Mouse (Mus musculus) MEL (cell line): ENCODE data around the gene Psap. TPM values are rescaled to one million over a fixed set of nuclear protein-coding genes. Genes with fewer than 3 reads are reported as not detected.

Source experiments
- DNase-seq: peaks from one replicate; pipeline ENCODE4 v3.0.0; 2011; ENCODE audit warnings: low read depth, low spot score
- H3K27ac ChIP-seq: 2 replicates; pipeline ENCODE4 v1.5.1; 2012; ENCODE audit warnings: low read depth, mild to moderate bottlenecking, control low read depth, low read length, moderate library complexity; ENCODE audit not compliant: control insufficient read depth
- H3K27me3 ChIP-seq, 2 experiments: fragments of 150-350 bp in 1 of 2; sonication (generic) in 1 of 2; 2 replicates each; pipeline ENCODE4 v1.6.1; 2012; ENCODE audit warnings: low read length in 2 of 2, mild to moderate bottlenecking in 2 of 2, improper control_type of control experiment in 1 of 2, moderate library complexity in 1 of 2; ENCODE audit not compliant: insufficient read depth in 2 of 2, control insufficient read depth in 1 of 2
- H3K36me3 ChIP-seq, 2 experiments: 2 replicates each; pipeline ENCODE4 v1.6.1; 2012 to 2014; ENCODE audit warnings: low read length in 2 of 2, improper control_type of control experiment in 1 of 2, inconsistent platforms in 1 of 2, mild to moderate bottlenecking in 1 of 2; ENCODE audit not compliant: insufficient read depth in 2 of 2, control insufficient read depth in 1 of 2
- H3K4me1 ChIP-seq, 2 experiments: fragments of 150-350 bp in 1 of 2; sonication (generic) in 1 of 2; 2 replicates each; pipeline ENCODE4 v1.6.1; 2012; ENCODE audit warnings: low read length in 2 of 2, improper control_type of control experiment in 1 of 2, mild to moderate bottlenecking in 1 of 2; ENCODE audit not compliant: insufficient read depth in 2 of 2, control insufficient read depth in 1 of 2
- H3K4me3 ChIP-seq, 2 experiments: fragments of 150-350 bp in 1 of 2; sonication (generic) in 1 of 2; 2 replicates each; pipeline ENCODE4 v1.5.1; 2012; ENCODE audit warnings: low read depth in 2 of 2, low read length in 2 of 2, mild to moderate bottlenecking in 2 of 2, moderate library complexity in 2 of 2, control low read depth in 1 of 2, improper control_type of control experiment in 1 of 2; ENCODE audit not compliant: control insufficient read depth in 1 of 2, insufficient read depth in 1 of 2
- H3K79me2 ChIP-seq: 2 replicates; pipeline ENCODE4 v1.6.1; 2012; ENCODE audit warnings: mild to moderate bottlenecking, low read length, moderate library complexity; ENCODE audit not compliant: control insufficient read depth, poor library complexity, insufficient read depth
- H3K9ac ChIP-seq: 2 replicates; pipeline ENCODE4 v1.6.1; 2012; ENCODE audit warnings: low read depth, mild to moderate bottlenecking, control low read depth, low read length, moderate library complexity; ENCODE audit not compliant: control insufficient read depth, poor library complexity, severe bottlenecking
- H3K9me3 ChIP-seq: fragments of 150-350 bp; sonication (generic); replicated peaks from 2 replicates; pipeline ENCODE4 v1.6.1; 2012; ENCODE audit warnings: mild to moderate bottlenecking, low read length, improper control_type of control experiment, moderate library complexity; ENCODE audit not compliant: insufficient read depth
- CTCF ChIP-seq, 3 experiments: IDR thresholded peaks in 2 of 3; conservative IDR thresholded peaks in 1 of 3; 2 replicates each; pipeline ENCODE4 v1.5.1; 2011 to 2012; ENCODE audit warnings: low read length in 3 of 3, low read depth in 2 of 3, mild to moderate bottlenecking in 2 of 3, improper control_type of control experiment in 1 of 3, inconsistent platforms in 1 of 3, mixed read lengths in 1 of 3, moderate library complexity in 1 of 3; ENCODE audit not compliant: control insufficient read depth in 1 of 3, insufficient read depth in 1 of 3, poor library complexity in 1 of 3, severe bottlenecking in 1 of 3
- E2F4 ChIP-seq: IDR thresholded peaks from 2 replicates; pipeline ENCODE4 v1.6.1; 2011; ENCODE audit warnings: low read depth, low read length, improper control_type of control experiment, borderline replicate concordance
- ELF1 ChIP-seq: IDR thresholded peaks from 2 replicates; pipeline ENCODE4 v1.6.1; 2014; ENCODE audit warnings: low read depth, mild to moderate bottlenecking, inconsistent platforms, low read length, improper control_type of control experiment, moderate library complexity
- ETS1 ChIP-seq: IDR thresholded peaks from 2 replicates; pipeline ENCODE4 v1.6.1; 2012; ENCODE audit warnings: low read depth, mild to moderate bottlenecking, inconsistent platforms, low read length, improper control_type of control experiment, moderate library complexity
- GABPA ChIP-seq: IDR thresholded peaks from 2 replicates; pipeline ENCODE4 v1.6.1; 2012; ENCODE audit warnings: low read depth, mild to moderate bottlenecking, inconsistent platforms, low read length, improper control_type of control experiment, moderate library complexity
- GATA1 ChIP-seq: IDR thresholded peaks from 2 replicates; pipeline ENCODE4 v1.6.1; 2011; ENCODE audit warnings: low read depth, low read length, improper control_type of control experiment
- KAT2A ChIP-seq: conservative IDR thresholded peaks from 2 replicates; pipeline ENCODE4 v1.6.1; 2012; ENCODE audit warnings: low read depth, low read length, improper control_type of control experiment, inconsistent platforms
- MAFK ChIP-seq: IDR thresholded peaks from 2 replicates; pipeline ENCODE4 v1.6.1; 2011; ENCODE audit warnings: low read depth, mild to moderate bottlenecking, low read length, improper control_type of control experiment, borderline replicate concordance
- MAX ChIP-seq: IDR thresholded peaks from 2 replicates; pipeline ENCODE4 v1.6.1; 2011; ENCODE audit warnings: low read length, improper control_type of control experiment
- MAZ ChIP-seq: IDR thresholded peaks from 2 replicates; pipeline ENCODE4 v1.6.1; 2012; ENCODE audit warnings: low read depth, mild to moderate bottlenecking, inconsistent platforms, low read length, improper control_type of control experiment
- MEF2A ChIP-seq: IDR thresholded peaks from 2 replicates; pipeline ENCODE4 v1.6.1; 2014; ENCODE audit warnings: low read depth, mild to moderate bottlenecking, inconsistent platforms, low read length, improper control_type of control experiment; ENCODE audit not compliant: poor library complexity, insufficient replicate concordance, severe bottlenecking; ENCODE audit errors: extremely low read depth
- MXI1 ChIP-seq: IDR thresholded peaks from 2 replicates; pipeline ENCODE4 v1.6.1; 2011; ENCODE audit warnings: mild to moderate bottlenecking, low read depth, low read length, improper control_type of control experiment
- NELFE ChIP-seq: IDR thresholded peaks from 2 replicates; pipeline ENCODE4 v1.6.1; 2011; ENCODE audit warnings: low read depth, low read length, improper control_type of control experiment
- NRF1 ChIP-seq: IDR thresholded peaks from 2 replicates; pipeline ENCODE4 v1.6.1; 2014; ENCODE audit warnings: low read depth, mild to moderate bottlenecking, inconsistent platforms, low read length, improper control_type of control experiment, moderate library complexity; ENCODE audit not compliant: poor library complexity, insufficient read depth, severe bottlenecking
- POLR2A ChIP-seq, 2 experiments: IDR thresholded peaks; 2 replicates each; pipeline ENCODE4 v1.6.1; 2011 to 2012; ENCODE audit warnings: low read length in 2 of 2, mild to moderate bottlenecking in 2 of 2, control low read depth in 1 of 2, improper control_type of control experiment in 1 of 2, low read depth in 1 of 2, moderate library complexity in 1 of 2; ENCODE audit not compliant: control insufficient read depth in 1 of 2, insufficient read depth in 1 of 2, poor library complexity in 1 of 2
- POLR2AphosphoS2 ChIP-seq: IDR thresholded peaks from 2 replicates; pipeline ENCODE4 v1.6.1; 2011; ENCODE audit warnings: low read length, improper control_type of control experiment
- POLR2AphosphoS5 ChIP-seq: IDR thresholded peaks from 2 replicates; pipeline ENCODE4 v1.6.1; 2012; ENCODE audit warnings: low read depth, borderline replicate concordance, mild to moderate bottlenecking, inconsistent platforms, low read length, moderate library complexity, mixed read lengths
- RCOR1 ChIP-seq: IDR thresholded peaks from 2 replicates; pipeline ENCODE4 v1.6.1; 2012; ENCODE audit warnings: low read depth, mild to moderate bottlenecking, inconsistent platforms, low read length, improper control_type of control experiment
- SMC3 ChIP-seq: IDR thresholded peaks from 2 replicates; pipeline ENCODE4 v1.6.1; 2011; ENCODE audit warnings: low read depth, low read length, improper control_type of control experiment
- TAL1 ChIP-seq: IDR thresholded peaks from 2 replicates; pipeline ENCODE4 v1.6.1; 2012; ENCODE audit warnings: mild to moderate bottlenecking, inconsistent platforms, low read length, moderate library complexity, mixed read lengths
- TBP ChIP-seq: IDR thresholded peaks from 2 replicates; pipeline ENCODE4 v1.8.0; 2011; ENCODE audit warnings: low read depth, low read length, improper control_type of control experiment
- TCF12 ChIP-seq: IDR thresholded peaks from 2 replicates; pipeline ENCODE4 v1.6.1; 2014; ENCODE audit warnings: low read depth, mild to moderate bottlenecking, inconsistent platforms, low read length, improper control_type of control experiment, moderate library complexity
- UBTF ChIP-seq: IDR thresholded peaks from 2 replicates; pipeline ENCODE4 v1.6.1; 2012; ENCODE audit warnings: low read depth, mild to moderate bottlenecking, inconsistent platforms, low read length, improper control_type of control experiment, moderate library complexity, borderline replicate concordance; ENCODE audit not compliant: insufficient read depth
- USF2 ChIP-seq, 2 experiments: IDR thresholded peaks; 2 replicates each; pipeline ENCODE4 v1.6.1; 2011 to 2012; ENCODE audit warnings: improper control_type of control experiment in 2 of 2, low read length in 2 of 2, borderline replicate concordance in 1 of 2, inconsistent platforms in 1 of 2, low read depth in 1 of 2, mild to moderate bottlenecking in 1 of 2; ENCODE audit not compliant: insufficient read depth in 1 of 2
- ZC3H11A ChIP-seq: IDR thresholded peaks from 2 replicates; pipeline ENCODE4 v1.6.1; 2012; ENCODE audit warnings: low read depth, mild to moderate bottlenecking, inconsistent platforms, low read length, improper control_type of control experiment
- ZMIZ1 ChIP-seq: IDR thresholded peaks from 2 replicates; pipeline ENCODE4 v1.6.1; 2012; ENCODE audit warnings: low read depth, mild to moderate bottlenecking, inconsistent platforms, low read length, improper control_type of control experiment, moderate library complexity
- polyA plus RNA-seq, 2 experiments: library from polyadenylated mRNA; stranded (reverse) in 1 of 2; unstranded in 1 of 2; fragments of >175 nt in 1 of 2; fragments of >200 nt in 1 of 2; gene quantifications; 2 replicates each; pipeline versions ENCODE4 v1.2.1 to v1.2.4; 2012; ENCODE audit warnings: low replicate concordance in 2 of 2, low read depth in 1 of 2; ENCODE audit not compliant: insufficient read length in 2 of 2, insufficient read depth in 1 of 2, missing spikeins in 1 of 2
- total RNA-seq: library from RNA; depleted of rRNA; stranded (reverse); fragments of 300-350 nt; gene quantifications from 2 replicates; pipeline ENCODE4 v1.2.3, GENCODE M21; 2012

The Psap gene
- total and polyA plus RNA-seq, 3 experiments, result 56.8 to 153 (median 106) TPM

DNA sequence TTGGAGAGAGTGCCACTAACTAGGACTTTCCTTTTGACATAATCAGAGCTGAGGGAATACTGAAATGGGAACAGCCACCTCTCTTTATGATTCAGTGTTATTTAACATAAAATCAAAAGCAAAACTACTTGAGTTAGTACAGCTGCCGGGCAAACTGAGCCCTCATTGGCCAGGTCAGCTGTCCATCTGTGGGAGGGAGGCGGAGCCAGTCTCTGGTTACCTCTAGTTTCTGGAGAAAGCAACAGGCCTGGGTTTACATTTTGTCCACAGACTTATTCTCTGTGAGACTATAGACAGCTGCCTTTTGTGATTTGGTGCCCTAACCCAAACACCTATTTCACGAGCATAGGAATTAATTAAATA lies 73.4 kb downstream of the Psap start (continued):
- TF ChIP-seq UBTF (no peak), MAFK (no peak), ZC3H11A (no peak), RCOR1 (no peak), MAX (no peak), TBP (no peak), ELF1 (0 out of 2 replicates have a peak, but pooled peaks have one; percentile 15), ZMIZ1 (no peak), POLR2AphosphoS5 (no peak), POLR2AphosphoS2 (no peak), TCF12 (no peak), KAT2A (no peak), NRF1 (no peak), MEF2A (no peak), E2F4 (no peak), GATA1 (no peak), ETS1 (peak; percentile 52; the same call in 1 of the 2 replicates), CTCF (IDR thresholded peaks at IDR 0.05 in 2 of 3, conservative IDR thresholded peaks at IDR 0.05 in 1 of 3; ENCODE audit: control insufficient read depth in 1 of 3, insufficient read depth in 1 of 3, low read depth in 2 of 3, low read length in 3 of 3, poor library complexity in 1 of 3, severe bottlenecking in 1 of 3) (no peak)

DNA sequence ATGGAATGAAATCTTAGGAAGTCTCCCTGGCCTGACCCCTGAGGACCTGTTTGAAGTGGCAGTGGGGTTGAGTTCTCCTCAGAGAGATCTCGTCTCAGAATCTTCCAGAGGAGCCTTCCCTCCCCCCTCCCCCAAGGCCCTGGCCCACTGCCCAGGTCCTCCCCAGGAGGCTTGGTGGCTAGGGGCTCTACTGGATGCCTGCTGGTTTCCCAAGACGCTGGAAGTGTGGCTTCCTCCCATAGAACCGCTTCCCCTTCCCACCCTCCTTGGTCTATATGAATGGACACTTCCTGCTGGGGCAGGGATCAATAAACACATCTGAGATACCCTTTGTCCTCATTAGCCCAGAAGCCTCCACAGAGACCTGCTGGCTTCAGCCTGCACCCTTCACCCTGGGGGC lies 73.8 kb downstream of the Psap start:
- peak overlapping the region; percentile 21; the same call in 1 of the 2 replicates for H3K9ac ChIP-seq
- DNase-seq, result no peak
- peaks cover 10 to 27% of the 10 kb centered on the region in 2 experiments for H3K4me1 ChIP-seq
- no peaks in the 10 kb centered on the region for H3K27me3 ChIP-seq
- peaks cover 0 to 23% of the 10 kb centered on the region in 2 experiments; a peak in 2 of 4 replicates for H3K36me3 ChIP-seq
- H3K4me3 ChIP-seq, result peak overlapping the region; percentile 34 to 87; a peak in 3 of 4 replicates
- no peak for TF ChIP-seq NELFE
- TF ChIP-seq ZC3H11A, result no peak
- TF ChIP-seq ETS1, result no peak
- no peak for TF ChIP-seq NRF1
- TF ChIP-seq ZMIZ1, result no peak
- TF ChIP-seq SMC3, result no peak
- no peak for TF ChIP-seq MXI1
- no peak for TF ChIP-seq UBTF
- no peak for TF ChIP-seq USF2 (IDR thresholded peaks at IDR 0.05; ENCODE audit: borderline replicate concordance in 1 of 2, insufficient read depth in 1 of 2, low read depth in 1 of 2, low read length in 2 of 2)
- TF ChIP-seq TAL1, result no peak
- no peak for TF ChIP-seq POLR2A (IDR thresholded peaks at IDR 0.05; ENCODE audit: control insufficient read depth in 1 of 2, insufficient read depth in 1 of 2, low read depth in 1 of 2, low read length in 2 of 2, poor library complexity in 1 of 2)
- TF ChIP-seq MAZ, result no peak
- TF ChIP-seq GABPA, result no peak
- no peaks in the 10 kb centered on the region for H3K9me3 ChIP-seq
- H3K27ac ChIP-seq, result no peak overlapping the region
- H3K79me2 ChIP-seq, result no peaks in the 10 kb centered on the region; the same call in 1 of the 2 replicates
